Mouse (Mus musculus): ENCODE measurements around the gene Pdgfb. TPM values are rescaled to one million over a fixed set of nuclear protein-coding genes. Genes with fewer than 3 reads are reported as not detected.

Pdgfb gene
- polyA plus RNA-seq, 1 experiment from 2014 or later: 7.0 TPM

GRCm38 (mm10) chr15:80038110-80038391 lies 23.3 kb upstream of the Pdgfb start:
- Histone ChIP-seq H3K27me3 (replicated peaks; ENCODE audit: control insufficient read depth, insufficient read depth, low read length) (no peaks in the 10 kb centered on the region), H3K9me3 (ENCODE audit: control insufficient read depth, low read length) (no peaks in the 10 kb centered on the region), H3K36me3 (ENCODE audit: control insufficient read depth, insufficient read depth, low read length) (no peaks in the 10 kb centered on the region), H3K9ac (ENCODE audit: low read depth, low read length) (no peak overlapping the region), H3K4me1 (ENCODE audit: control insufficient read depth, insufficient read depth, low read length) (no peaks in the 10 kb centered on the region), H3K27ac (ENCODE audit: low read length) (no peak overlapping the region), H3K4me2 (ENCODE audit: low read depth, low read length) (no peak overlapping the region), H3K4me3 (ENCODE audit: low read length) (no peak overlapping the region)
- no peak for ATAC-seq
- WGBS: 91% methylated on average over 2 of the region's 2 CpGs

- no peak for ATAC-seq
- H3K36me3 ChIP-seq (ENCODE audit: control insufficient read depth, insufficient read depth, low read length): no peaks in the 10 kb centered on the region
- H3K27me3 ChIP-seq (replicated peaks; ENCODE audit: control insufficient read depth, insufficient read depth, low read length): no peaks in the 10 kb centered on the region
- H3K4me3 ChIP-seq (ENCODE audit: low read length): no peak overlapping the region
- H3K4me1 ChIP-seq (ENCODE audit: control insufficient read depth, insufficient read depth, low read length): no peaks in the 10 kb centered on the region
- no peaks in the 10 kb centered on the region for H3K9me3 ChIP-seq (ENCODE audit: control insufficient read depth, low read length)
- no peak overlapping the region for H3K4me2 ChIP-seq (ENCODE audit: low read depth, low read length)
- 74% methylated on average over 11 of the region's 11 CpGs for WGBS
- no peak overlapping the region for H3K27ac ChIP-seq (ENCODE audit: low read length)
- no peak overlapping the region for H3K9ac ChIP-seq (ENCODE audit: low read depth, low read length)
These were observed 22.7 kb upstream of the Pdgfb start for GRCm38 (mm10) chr15:80037255-80038109.

DNA sequence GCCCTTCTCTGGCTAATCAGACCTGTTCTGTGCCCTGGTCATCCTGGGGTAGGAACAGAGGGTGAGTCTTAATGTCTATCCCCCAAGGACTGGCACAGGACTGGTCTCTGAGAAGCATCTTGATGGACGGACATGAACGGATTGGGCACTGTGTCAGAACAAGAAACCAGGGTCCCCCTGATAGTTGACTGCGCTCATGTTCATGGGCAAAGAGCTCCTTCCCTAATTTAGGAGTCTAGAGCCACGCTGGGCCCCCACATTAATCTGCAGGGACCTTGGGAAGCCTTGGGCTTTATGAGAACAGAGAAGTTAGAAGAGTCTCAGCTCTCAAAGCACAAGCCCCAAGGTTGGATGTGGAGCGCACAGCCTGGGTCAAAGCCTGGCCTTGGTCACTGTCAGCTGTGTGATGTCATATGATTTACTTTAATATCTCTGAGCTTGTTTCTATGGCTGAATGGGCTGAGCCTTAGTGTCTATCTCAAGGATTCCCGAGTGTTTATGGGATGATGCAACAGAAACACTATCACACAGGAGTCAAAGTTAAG lies 20.6 kb upstream of the Pdgfb start:
- 82% methylated on average over 6 of the region's 6 CpGs for WGBS
- no peak overlapping the region for H3K9ac ChIP-seq (ENCODE audit: low read depth, low read length)
- no peak for ATAC-seq
- H3K36me3 ChIP-seq (ENCODE audit: control insufficient read depth, insufficient read depth, low read length): no peaks in the 10 kb centered on the region
- no peak overlapping the region for H3K4me2 ChIP-seq (ENCODE audit: low read depth, low read length)
- no peak overlapping the region for H3K27ac ChIP-seq (ENCODE audit: low read length)
- no peaks in the 10 kb centered on the region for H3K4me1 ChIP-seq (ENCODE audit: control insufficient read depth, insufficient read depth, low read length)
- H3K9me3 ChIP-seq (ENCODE audit: control insufficient read depth, low read length): no peaks in the 10 kb centered on the region
- H3K27me3 ChIP-seq (replicated peaks; ENCODE audit: control insufficient read depth, insufficient read depth, low read length): no peaks in the 10 kb centered on the region
- H3K4me3 ChIP-seq (ENCODE audit: low read length): no peak overlapping the region

GRCm38 (mm10) chr15:80034913-80035312 lies 20.1 kb upstream of the Pdgfb start:
- no peaks in the 10 kb centered on the region for H3K27me3 ChIP-seq (replicated peaks; ENCODE audit: control insufficient read depth, insufficient read depth, low read length)
- no peaks in the 10 kb centered on the region for H3K4me1 ChIP-seq (ENCODE audit: control insufficient read depth, insufficient read depth, low read length)
- no peak overlapping the region for H3K4me3 ChIP-seq (ENCODE audit: low read length)
- H3K4me2 ChIP-seq (ENCODE audit: low read depth, low read length): no peak overlapping the region
- no peaks in the 10 kb centered on the region for H3K36me3 ChIP-seq (ENCODE audit: control insufficient read depth, insufficient read depth, low read length)
- no peaks in the 10 kb centered on the region for H3K9me3 ChIP-seq (ENCODE audit: control insufficient read depth, low read length)
- ATAC-seq: no peak
- no peak overlapping the region for H3K9ac ChIP-seq (ENCODE audit: low read depth, low read length)
- H3K27ac ChIP-seq (ENCODE audit: low read length): no peak overlapping the region

GRCm38 (mm10) chr15:80034366-80034765 lies 19.6 kb upstream of the Pdgfb start:
- H3K4me3 ChIP-seq (ENCODE audit: low read length): no peak overlapping the region
- no peak overlapping the region for H3K9ac ChIP-seq (ENCODE audit: low read depth, low read length)
- H3K27me3 ChIP-seq (replicated peaks; ENCODE audit: control insufficient read depth, insufficient read depth, low read length): no peaks in the 10 kb centered on the region
- H3K9me3 ChIP-seq (ENCODE audit: control insufficient read depth, low read length): no peaks in the 10 kb centered on the region
- H3K4me2 ChIP-seq (ENCODE audit: low read depth, low read length): no peak overlapping the region
- 67% methylated on average over 7 of the region's 7 CpGs for WGBS
- H3K36me3 ChIP-seq (ENCODE audit: control insufficient read depth, insufficient read depth, low read length): no peaks in the 10 kb centered on the region
- ATAC-seq: no peak
- no peak overlapping the region for H3K27ac ChIP-seq (ENCODE audit: low read length)
- H3K4me1 ChIP-seq (ENCODE audit: control insufficient read depth, insufficient read depth, low read length): no peaks in the 10 kb centered on the region

DNA sequence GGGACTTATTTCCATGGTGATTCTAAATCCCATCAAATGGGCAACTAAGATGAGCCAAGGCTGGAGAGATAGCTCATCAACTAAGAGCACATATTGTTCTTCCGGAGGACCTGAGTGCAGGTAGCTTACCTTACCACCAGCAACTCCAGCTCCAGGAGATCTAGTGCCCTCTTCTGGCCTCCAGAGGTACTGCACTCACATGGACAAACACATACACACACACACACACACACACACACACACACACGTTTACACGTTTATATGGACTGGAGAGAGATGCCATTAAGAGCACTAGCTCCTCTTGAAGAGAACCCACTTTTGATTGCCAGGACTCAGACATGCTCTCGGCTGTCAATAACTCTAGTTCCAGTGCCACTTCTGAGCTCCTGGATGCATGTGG lies 16.4 kb upstream of the Pdgfb start:
- WGBS: 88% methylated on average over 4 of the region's 4 CpGs
- no peaks in the 10 kb centered on the region for H3K36me3 ChIP-seq (ENCODE audit: control insufficient read depth, insufficient read depth, low read length)
- no peak for ATAC-seq
- no peak overlapping the region for H3K4me2 ChIP-seq (ENCODE audit: low read depth, low read length)
- no peaks in the 10 kb centered on the region for H3K4me1 ChIP-seq (ENCODE audit: control insufficient read depth, insufficient read depth, low read length)
- H3K27ac ChIP-seq (ENCODE audit: low read length): no peak overlapping the region
- no peaks in the 10 kb centered on the region for H3K27me3 ChIP-seq (replicated peaks; ENCODE audit: control insufficient read depth, insufficient read depth, low read length)
- no peak overlapping the region for H3K4me3 ChIP-seq (ENCODE audit: low read length)
- H3K9me3 ChIP-seq (ENCODE audit: control insufficient read depth, low read length): no peaks in the 10 kb centered on the region
- no peak overlapping the region for H3K9ac ChIP-seq (ENCODE audit: low read depth, low read length)

- no peak for ATAC-seq
- Histone ChIP-seq H3K4me2 (ENCODE audit: low read depth, low read length) (no peak overlapping the region), H3K4me3 (ENCODE audit: low read length) (no peak overlapping the region), H3K36me3 (ENCODE audit: control insufficient read depth, insufficient read depth, low read length) (no peaks in the 10 kb centered on the region), H3K9ac (ENCODE audit: low read depth, low read length) (no peak overlapping the region), H3K27ac (ENCODE audit: low read length) (no peak overlapping the region), H3K9me3 (ENCODE audit: control insufficient read depth, low read length) (no peaks in the 10 kb centered on the region), H3K4me1 (ENCODE audit: control insufficient read depth, insufficient read depth, low read length) (peaks cover 3% of the 10 kb centered on the region), H3K27me3 (replicated peaks; ENCODE audit: control insufficient read depth, insufficient read depth, low read length) (no peaks in the 10 kb centered on the region)
- 88% methylated on average over 10 of the region's 10 CpGs for WGBS
These were observed 15.6 kb upstream of the Pdgfb start for GRCm38 (mm10) chr15:80030399-80030798.

- Histone ChIP-seq H3K4me2 (ENCODE audit: low read depth, low read length) (no peak overlapping the region), H3K27ac (ENCODE audit: low read length) (no peak overlapping the region), H3K36me3 (ENCODE audit: control insufficient read depth, insufficient read depth, low read length) (no peaks in the 10 kb centered on the region), H3K9me3 (ENCODE audit: control insufficient read depth, low read length) (no peaks in the 10 kb centered on the region), H3K4me3 (ENCODE audit: low read length) (no peak overlapping the region), H3K4me1 (ENCODE audit: control insufficient read depth, insufficient read depth, low read length) (peaks cover 15% of the 10 kb centered on the region), H3K9ac (ENCODE audit: low read depth, low read length) (no peak overlapping the region), H3K27me3 (replicated peaks; ENCODE audit: control insufficient read depth, insufficient read depth, low read length) (no peaks in the 10 kb centered on the region)
- ATAC-seq: no peak
- WGBS: 67% methylated on average over 5 of the region's 5 CpGs
These were observed 14.1 kb upstream of the Pdgfb start for GRCm38 (mm10) chr15:80028862-80029261.

- Histone ChIP-seq H3K4me2 (ENCODE audit: low read depth, low read length) (no peak overlapping the region), H3K9me3 (ENCODE audit: control insufficient read depth, low read length) (no peaks in the 10 kb centered on the region), H3K4me1 (ENCODE audit: control insufficient read depth, insufficient read depth, low read length) (peaks cover 15% of the 10 kb centered on the region), H3K27ac (ENCODE audit: low read length) (no peak overlapping the region), H3K4me3 (ENCODE audit: low read length) (no peak overlapping the region), H3K27me3 (replicated peaks; ENCODE audit: control insufficient read depth, insufficient read depth, low read length) (no peaks in the 10 kb centered on the region), H3K9ac (ENCODE audit: low read depth, low read length) (no peak overlapping the region), H3K36me3 (ENCODE audit: control insufficient read depth, insufficient read depth, low read length) (no peaks in the 10 kb centered on the region)
- WGBS: 77% methylated on average over 14 of the region's 14 CpGs
- ATAC-seq: no peak
These were observed 12.0 kb upstream of the Pdgfb start for GRCm38 (mm10) chr15:80026689-80027353.
